Mouse (Mus musculus): ENCODE results near the gene Serpina3g. TPM values are rescaled to one million over a fixed set of nuclear protein-coding genes. Genes with fewer than 3 reads are reported as not detected.
"Not testable (repeated sequence)": the region's sequence is repeated elsewhere in the genome, so short reads cannot be mapped to it uniquely, and the experiment has no call there.

Serpina3g gene
- 0.40 and 0.61 TPM in 2 replicates for polyA plus RNA-seq (2016; fragmentation: Nextera tagmentation; extraction: Ambion mirVana)

GRCm38 (mm10) chr12:104235915-104236314, at the start of gene Serpina3g:
Gene Serpina3g (plus strand): TSS chr12:104236245.
- H3K4me2 ChIP-seq (replicated peaks), result no peak within 1 kb of the TSS
- no peak within 1 kb of the TSS for H3K27ac ChIP-seq
- no peaks in the 10 kb centered on the region for H3K36me3 ChIP-seq
- no peaks in the 10 kb centered on the region for H3K4me1 ChIP-seq
- H3K9me3 ChIP-seq (replicated peaks), result no peaks in the 10 kb centered on the region
- WGBS, result 70% methylated on average over 5 of the region's 5 CpGs
- no peak within 1 kb of the TSS for H3K4me3 ChIP-seq
- H3K27me3 ChIP-seq, result no peaks in the 10 kb centered on the region
- no peak within 1 kb of the TSS for H3K9ac ChIP-seq
- ATAC-seq (ENCODE audit: low FRiP score), result no peak

- H3K9me3 ChIP-seq (replicated peaks), result no peaks in the 10 kb centered on the region
- H3K4me1 ChIP-seq, result no peaks in the 10 kb centered on the region
- ATAC-seq (ENCODE audit: low FRiP score), result no peak
- 85% methylated on average over 2 of the region's 2 CpGs for WGBS
- no peaks in the 10 kb centered on the region for H3K27me3 ChIP-seq
- no peak overlapping the region for H3K27ac ChIP-seq
- no peak overlapping the region for H3K9ac ChIP-seq
- H3K4me3 ChIP-seq, result no peak overlapping the region
- no peaks in the 10 kb centered on the region for H3K36me3 ChIP-seq
- no peak overlapping the region for H3K4me2 ChIP-seq (replicated peaks)
Observed at GRCm38 (mm10) chr12:104189246-104189645, 46.8 kb upstream of the Serpina3g start.

DNA sequence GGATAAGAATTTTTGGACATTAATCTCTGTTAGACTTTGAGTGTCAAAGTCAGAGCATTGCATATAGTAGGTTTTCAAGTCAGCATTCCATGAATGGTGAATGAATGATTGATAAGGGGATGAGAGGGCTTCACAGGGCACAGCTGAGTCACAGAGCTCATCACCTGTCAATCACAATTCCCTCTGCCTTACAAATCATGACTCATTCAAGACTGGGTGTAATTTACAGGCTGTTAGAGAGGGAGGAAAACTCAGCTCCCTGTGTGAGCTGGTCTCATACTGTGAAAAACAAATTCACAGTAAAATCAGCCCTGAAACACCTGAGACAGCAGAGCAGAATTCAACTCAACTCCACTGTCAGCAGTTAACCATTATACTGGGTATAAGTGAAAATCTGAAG, 45.2 kb upstream of the Serpina3g start:
- no peaks in the 10 kb centered on the region for H3K9me3 ChIP-seq (replicated peaks)
- H3K4me1 ChIP-seq, result no peaks in the 10 kb centered on the region
- no peak overlapping the region for H3K4me2 ChIP-seq (replicated peaks)
- no peak overlapping the region for H3K27ac ChIP-seq
- ATAC-seq (ENCODE audit: low FRiP score), result no peak
- no peak overlapping the region for H3K9ac ChIP-seq
- no peaks in the 10 kb centered on the region for H3K36me3 ChIP-seq
- H3K4me3 ChIP-seq, result no peak overlapping the region
- H3K27me3 ChIP-seq, result no peaks in the 10 kb centered on the region

DNA sequence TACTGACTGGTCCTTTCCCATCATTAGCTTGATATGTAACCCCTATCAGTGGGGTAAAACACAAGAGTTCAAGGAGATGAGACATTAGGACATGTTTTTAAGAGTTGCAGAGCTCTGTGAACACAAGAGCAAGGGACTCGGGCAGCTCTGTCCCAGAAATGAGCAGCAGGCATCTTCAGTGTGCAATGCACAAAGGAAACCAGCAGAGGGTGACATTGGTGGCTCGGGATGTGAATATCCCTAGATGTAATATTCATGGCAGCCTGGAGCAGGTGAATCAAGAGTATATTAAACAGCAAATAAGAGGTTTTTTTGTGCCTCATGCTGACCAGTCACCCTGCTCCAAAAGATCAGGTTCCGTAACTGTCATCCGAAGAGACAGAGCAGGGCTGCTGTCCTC, 26.9 kb upstream of the Serpina3g start:
- Histone ChIP-seq H3K4me3 (no peak overlapping the region), H3K9me3 (replicated peaks) (no peaks in the 10 kb centered on the region), H3K4me2 (replicated peaks) (no peak overlapping the region), H3K4me1 (no peaks in the 10 kb centered on the region), H3K9ac (no peak overlapping the region), H3K27me3 (no peaks in the 10 kb centered on the region), H3K27ac (no peak overlapping the region), H3K36me3 (no peaks in the 10 kb centered on the region)
- 83% methylated on average over 4 of the region's 4 CpGs for WGBS
- no peak for ATAC-seq (ENCODE audit: low FRiP score)

- 97% methylated on average over 2 of the region's 2 CpGs for WGBS
- Histone ChIP-seq H3K27me3 (no peaks in the 10 kb centered on the region), H3K4me2 (replicated peaks) (no peak overlapping the region), H3K4me1 (no peaks in the 10 kb centered on the region), H3K4me3 (no peak overlapping the region), H3K9ac (no peak overlapping the region), H3K9me3 (replicated peaks) (no peaks in the 10 kb centered on the region), H3K36me3 (no peaks in the 10 kb centered on the region), H3K27ac (no peak overlapping the region)
- no peak for ATAC-seq (ENCODE audit: low FRiP score)
Observed at GRCm38 (mm10) chr12:104209802-104210201, 26.2 kb upstream of the Serpina3g start.

DNA sequence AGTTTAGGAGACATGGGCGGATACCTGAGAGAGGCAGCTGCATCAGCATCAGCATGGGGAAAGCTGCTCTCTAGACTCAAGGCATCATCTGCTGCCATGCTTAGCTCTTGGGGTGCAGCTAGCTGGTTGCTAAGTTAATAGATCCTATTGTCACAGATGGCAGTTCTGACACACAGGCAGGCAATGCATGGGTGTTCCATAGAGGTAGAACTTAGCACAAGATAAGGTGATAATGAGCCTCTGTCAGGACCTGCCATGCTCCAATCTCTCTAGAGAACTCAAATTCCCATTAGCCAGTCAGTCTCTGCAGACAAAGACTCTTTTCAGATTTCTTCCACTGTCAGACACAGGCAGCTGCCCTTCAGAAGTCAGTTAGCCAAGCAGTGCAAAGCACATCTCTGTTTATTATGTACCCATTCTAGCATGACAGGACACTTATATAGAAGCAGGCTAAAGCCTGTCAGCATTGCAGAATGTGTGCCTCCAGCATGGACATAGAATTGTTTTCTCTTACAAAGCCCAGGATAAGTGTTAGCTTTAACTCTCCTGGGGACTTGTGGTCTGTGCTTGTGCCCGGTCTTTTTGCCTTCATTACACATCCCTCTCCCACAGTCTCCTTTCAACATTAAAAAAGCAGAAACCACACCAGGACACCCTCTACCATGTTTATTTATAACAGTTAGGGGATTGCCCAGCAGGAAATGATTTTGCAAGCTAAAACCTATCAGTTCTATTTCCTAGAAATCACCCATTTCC, 22.2 kb upstream of the Serpina3g start:
- ATAC-seq (ENCODE audit: low FRiP score), result peak; percentile 32; the same call in 1 of the 2 replicates
- WGBS, result 60% methylated on average over 2 of the region's 2 CpGs
- H3K36me3 ChIP-seq, result no peaks in the 10 kb centered on the region

DNA sequence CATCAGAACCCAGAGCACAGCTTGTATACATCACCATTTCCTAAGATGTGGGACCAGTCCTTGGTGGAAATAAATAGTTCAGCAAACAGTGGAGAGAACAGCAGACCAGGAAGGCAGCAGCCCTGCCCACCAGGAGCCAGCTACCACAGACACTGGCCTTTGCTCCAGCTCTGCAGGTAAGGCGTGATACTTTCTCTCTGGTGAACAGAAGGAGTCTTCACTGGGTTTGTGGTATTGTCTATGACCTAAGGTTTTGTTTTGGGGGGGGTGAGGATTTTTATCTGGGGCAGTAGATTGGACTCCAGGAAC, 21.6 kb upstream of the Serpina3g start, which contains the start of gene Serpina3f:
Gene Serpina3f, plus strand, starts transcription at position 100 of the 309 bp plus-strand sequence.
- no peak within 1 kb of the TSS for H3K9ac ChIP-seq
- no peaks in the 10 kb centered on the region for H3K4me1 ChIP-seq
- no peaks in the 10 kb centered on the region for H3K27me3 ChIP-seq
- H3K4me2 ChIP-seq (replicated peaks), result no peak within 1 kb of the TSS
- no peaks in the 10 kb centered on the region for H3K9me3 ChIP-seq (replicated peaks)
- no peak for ATAC-seq (ENCODE audit: low FRiP score)
- no peaks in the 10 kb centered on the region for H3K36me3 ChIP-seq
- no peak within 1 kb of the TSS for H3K4me3 ChIP-seq
- WGBS, result 62% methylated on average over 1 of the region's 1 CpGs
- no peak within 1 kb of the TSS for H3K27ac ChIP-seq

More for the DNA sequence above, 22.2 kb upstream of the Serpina3g start:
- Histone ChIP-seq H3K4me3 (no peak overlapping the region), H3K27me3 (no peaks in the 10 kb centered on the region), H3K4me1 (no peaks in the 10 kb centered on the region), H3K4me2 (replicated peaks) (no peak overlapping the region), H3K9ac (no peak overlapping the region), H3K27ac (no peak overlapping the region), H3K9me3 (replicated peaks) (no peaks in the 10 kb centered on the region)

DNA sequence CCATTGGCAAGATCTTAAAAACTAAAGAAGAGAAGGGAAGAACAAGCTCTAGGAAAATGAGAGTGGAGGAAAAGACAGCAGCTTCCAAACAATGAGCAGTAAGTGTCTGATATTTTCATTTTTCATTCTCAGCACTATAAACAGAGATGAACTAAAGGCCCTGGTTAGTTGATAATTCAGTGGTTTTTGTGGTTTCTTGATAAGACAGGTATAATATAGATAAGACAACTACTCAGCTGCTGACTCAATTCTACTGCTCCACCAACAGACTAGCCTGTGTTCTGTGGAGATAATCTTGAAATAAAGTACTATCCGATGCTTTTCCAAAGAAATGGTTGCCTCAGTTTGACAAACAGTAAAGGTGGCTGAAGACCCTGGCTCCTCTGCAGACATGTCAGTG, 20.8 kb upstream of the Serpina3g start:
- H3K9me3 ChIP-seq (replicated peaks), result no peaks in the 10 kb centered on the region
- no peak overlapping the region for H3K4me3 ChIP-seq
- H3K27ac ChIP-seq, result no peak overlapping the region
- no peaks in the 10 kb centered on the region for H3K4me1 ChIP-seq
- ATAC-seq (ENCODE audit: low FRiP score), result no peak
- H3K27me3 ChIP-seq, result no peaks in the 10 kb centered on the region
- H3K36me3 ChIP-seq, result no peaks in the 10 kb centered on the region
- H3K9ac ChIP-seq, result no peak overlapping the region
- WGBS, result 95% methylated on average over 1 of the region's 1 CpGs
- H3K4me2 ChIP-seq (replicated peaks), result no peak overlapping the region

DNA sequence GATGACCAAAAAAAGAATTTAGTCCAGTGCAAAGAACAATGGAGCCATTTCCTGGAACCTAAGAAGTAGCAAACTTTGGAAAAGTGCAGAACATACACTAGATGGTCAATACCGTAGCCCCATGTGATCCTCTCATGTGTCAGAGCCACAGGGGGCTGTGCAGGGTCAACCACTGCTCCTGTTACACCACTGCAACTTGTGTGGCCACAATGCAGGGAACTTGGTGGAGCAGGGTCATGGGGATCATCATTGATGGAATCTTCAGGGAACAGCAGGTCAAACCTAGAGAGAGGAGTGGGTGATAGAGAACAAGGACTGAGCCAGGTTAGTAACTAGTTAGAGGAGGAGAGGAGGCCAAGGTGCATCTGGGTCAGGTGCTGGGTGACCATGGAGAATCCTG, 14.4 kb upstream of the Serpina3g start:
- Histone ChIP-seq H3K36me3 (no peaks in the 10 kb centered on the region), H3K4me3 (no peak overlapping the region), H3K4me1 (no peaks in the 10 kb centered on the region), H3K27ac (no peak overlapping the region), H3K27me3 (no peaks in the 10 kb centered on the region), H3K9me3 (replicated peaks) (no peaks in the 10 kb centered on the region), H3K9ac (no peak overlapping the region), H3K4me2 (replicated peaks) (no peak overlapping the region)
- 69% methylated on average over 1 of the region's 1 CpGs for WGBS
- ATAC-seq (ENCODE audit: low FRiP score), result no peak

DNA sequence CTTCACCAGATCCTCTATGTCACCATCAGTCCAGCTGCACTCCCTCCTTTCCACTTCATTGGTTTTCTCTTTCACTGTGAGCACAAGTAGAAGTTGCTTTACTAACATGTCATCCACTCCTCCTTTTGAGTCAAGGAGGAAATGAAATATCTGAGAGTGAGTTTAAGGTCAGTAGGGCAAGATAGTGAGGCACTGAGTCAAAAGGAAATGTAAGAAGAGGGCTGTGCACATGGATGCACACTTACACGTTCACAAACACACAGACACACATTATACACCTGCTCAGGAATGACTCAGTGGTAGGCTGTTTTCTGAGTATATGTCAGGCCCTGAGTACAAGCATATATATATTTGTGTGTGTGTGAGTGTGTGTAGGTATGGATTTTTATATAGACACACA, 12.4 kb upstream of the Serpina3g start:
- Histone ChIP-seq H3K36me3 (no peaks in the 10 kb centered on the region), H3K27me3 (no peaks in the 10 kb centered on the region), H3K9ac (no peak overlapping the region), H3K9me3 (replicated peaks) (no peaks in the 10 kb centered on the region), H3K4me3 (no peak overlapping the region), H3K4me2 (replicated peaks) (no peak overlapping the region), H3K27ac (no peak overlapping the region), H3K4me1 (no peaks in the 10 kb centered on the region)
- WGBS, result 73% methylated on average over 1 of the region's 1 CpGs
- ATAC-seq (ENCODE audit: low FRiP score), result no peak

- Histone ChIP-seq H3K27ac (no peak overlapping the region), H3K9ac (no peak overlapping the region), H3K4me1 (no peaks in the 10 kb centered on the region), H3K27me3 (no peaks in the 10 kb centered on the region), H3K9me3 (replicated peaks) (no peaks in the 10 kb centered on the region), H3K4me3 (no peak overlapping the region), H3K4me2 (replicated peaks) (no peak overlapping the region), H3K36me3 (no peaks in the 10 kb centered on the region)
- ATAC-seq (ENCODE audit: low FRiP score), result no peak
- WGBS, result 71% methylated on average over 7 of the region's 7 CpGs
Observed at GRCm38 (mm10) chr12:104224598-104225300, 11.3 kb upstream of the Serpina3g start.

DNA sequence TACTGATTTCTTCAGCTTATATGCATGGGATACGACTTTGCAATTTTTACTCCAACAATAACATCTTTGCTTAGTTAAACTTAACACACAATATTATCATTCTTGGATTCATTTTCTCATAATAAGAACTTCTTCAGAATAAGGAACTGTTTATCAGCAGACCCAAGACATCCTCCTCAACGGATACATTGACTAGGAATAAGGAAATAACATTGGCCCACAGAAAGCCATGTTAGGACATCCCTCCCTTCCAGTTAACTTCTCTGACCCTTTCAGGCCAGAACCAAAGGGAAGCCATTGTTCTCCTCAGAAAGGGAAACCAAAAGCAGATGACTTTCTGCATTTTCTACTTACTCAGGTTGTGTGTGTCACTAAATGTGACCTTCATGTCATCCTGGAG, 5.3 kb upstream of the Serpina3g start:
- Histone ChIP-seq H3K9ac (no peak overlapping the region), H3K36me3 (no peaks in the 10 kb centered on the region), H3K4me2 (replicated peaks) (no peak overlapping the region), H3K4me1 (no peaks in the 10 kb centered on the region), H3K27me3 (no peaks in the 10 kb centered on the region), H3K9me3 (replicated peaks) (no peaks in the 10 kb centered on the region), H3K27ac (no peak overlapping the region), H3K4me3 (no peak overlapping the region)
- 68% methylated on average over 2 of the region's 2 CpGs for WGBS
- ATAC-seq (ENCODE audit: low FRiP score), result no peak

DNA sequence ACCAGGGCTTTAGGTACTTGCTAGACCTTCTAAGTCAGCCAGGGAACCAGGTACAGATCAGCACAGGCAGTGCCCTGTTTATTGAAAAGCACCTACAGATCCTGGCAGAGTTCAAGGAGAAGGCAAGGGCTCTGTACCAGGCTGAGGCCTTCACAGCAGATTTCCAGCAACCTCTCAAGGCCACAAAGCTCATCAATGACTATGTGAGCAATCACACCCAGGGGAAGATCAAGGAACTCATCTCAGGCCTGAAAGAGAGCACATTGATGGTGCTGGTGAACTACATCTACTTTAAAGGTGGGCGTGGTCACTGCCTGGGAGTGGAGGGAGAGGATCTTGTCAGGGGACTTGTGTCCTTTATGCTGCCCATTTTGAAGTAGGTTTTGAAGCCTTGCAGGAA, 2.0 kb downstream of the Serpina3g start:
- 100% methylated on average over 1 of the region's 1 CpGs for WGBS
- H3K27ac ChIP-seq; H3K36me3 ChIP-seq; H3K4me2 ChIP-seq (replicated peaks); H3K9ac ChIP-seq; H3K4me1 ChIP-seq; ATAC-seq (ENCODE audit: low FRiP score); H3K4me3 ChIP-seq; H3K9me3 ChIP-seq (replicated peaks); H3K27me3 ChIP-seq: not testable (repeated sequence)

Data from hindbrain, embryonic 12.5 days (tissue).